Mouse (Mus musculus): Measurements from ENCODE around the gene Dnah3. TPM values are rescaled to one million over a fixed set of nuclear protein-coding genes. Genes with fewer than 3 reads are reported as not detected.

Gene Dnah3
- polyA plus RNA-seq, 1 experiment: 0.01 TPM

- whole genome bisulfite sequencing: 39% methylated on average over 6 of the region's 6 CpGs
These were observed 135.1 kb downstream of the Dnah3 start for GRCm38 (mm10) chr7:119960006-119960405.

DNA sequence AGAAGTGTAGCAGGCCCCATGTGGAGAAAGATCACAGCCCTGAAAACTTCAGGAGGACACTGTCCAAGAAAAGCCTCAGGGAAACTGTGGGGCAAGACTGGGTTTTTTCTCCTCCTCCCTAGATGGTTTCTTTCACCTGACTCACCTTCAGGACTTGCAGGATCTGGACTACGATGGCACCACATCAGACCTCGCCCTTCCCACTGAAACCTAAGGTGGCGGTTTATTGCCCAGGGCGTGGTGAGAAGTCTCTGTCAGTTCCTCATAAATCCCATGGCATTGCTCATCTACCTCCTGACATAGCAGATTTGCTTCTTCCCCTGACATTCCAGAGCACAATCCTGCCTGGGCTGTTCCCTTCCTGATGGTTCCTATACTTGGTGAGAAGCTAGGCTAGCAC lies 135.6 kb downstream of the Dnah3 start:
- DNase-seq (ENCODE audit: low read depth, low spot score): peak; percentile 43
- WGBS: 31% methylated on average over 4 of the region's 4 CpGs

More at GRCm38 (mm10) chr7:119960006-119960405, 135.1 kb downstream of the Dnah3 start:
- no peak for DNase-seq (ENCODE audit: low read depth, low spot score)

GRCm38 (mm10) chr7:119959091-119959490 lies 136.0 kb downstream of the Dnah3 start:
- 64% methylated on average over 4 of the region's 4 CpGs for WGBS
- no peak for DNase-seq (ENCODE audit: low read depth, low spot score)

- no peak for DNase-seq (ENCODE audit: low read depth, low spot score)
These were observed 137.7 kb downstream of the Dnah3 start for GRCm38 (mm10) chr7:119957421-119957820.

- 27% methylated on average over 1 of the region's 1 CpGs for WGBS
- DNase-seq (ENCODE audit: low read depth, low spot score): no peak
These were observed 141.0 kb downstream of the Dnah3 start for GRCm38 (mm10) chr7:119954047-119954446.

GRCm38 (mm10) chr7:119941569-119941968 lies 153.5 kb downstream of the Dnah3 start:
- 31% methylated on average over 2 of the region's 2 CpGs for WGBS

DNA sequence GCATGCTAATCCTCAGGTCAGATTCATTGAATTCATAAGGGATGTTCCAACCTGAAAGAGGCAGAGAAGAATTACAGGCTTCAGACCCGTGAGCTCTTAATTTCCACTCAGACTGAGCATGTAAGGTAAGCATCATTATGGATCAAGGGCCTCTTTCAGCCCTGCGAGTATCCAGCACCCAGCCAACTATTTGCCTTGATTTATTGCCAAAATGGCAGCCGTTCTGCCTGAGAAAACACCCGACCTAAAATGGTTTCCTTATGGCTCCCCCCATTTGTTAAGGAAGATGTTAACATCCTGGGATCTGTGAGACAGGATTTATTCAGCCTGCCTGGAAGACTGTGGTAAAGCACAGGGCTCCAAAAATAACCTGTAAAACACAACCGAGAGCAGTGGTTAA lies 158.0 kb downstream of the Dnah3 start:
- 55% methylated on average over 5 of the region's 5 CpGs for WGBS
- no peak for DNase-seq (ENCODE audit: low read depth, low spot score)

More at GRCm38 (mm10) chr7:119941569-119941968, 153.5 kb downstream of the Dnah3 start:
- DNase-seq (ENCODE audit: low read depth, low spot score): no peak

DNA sequence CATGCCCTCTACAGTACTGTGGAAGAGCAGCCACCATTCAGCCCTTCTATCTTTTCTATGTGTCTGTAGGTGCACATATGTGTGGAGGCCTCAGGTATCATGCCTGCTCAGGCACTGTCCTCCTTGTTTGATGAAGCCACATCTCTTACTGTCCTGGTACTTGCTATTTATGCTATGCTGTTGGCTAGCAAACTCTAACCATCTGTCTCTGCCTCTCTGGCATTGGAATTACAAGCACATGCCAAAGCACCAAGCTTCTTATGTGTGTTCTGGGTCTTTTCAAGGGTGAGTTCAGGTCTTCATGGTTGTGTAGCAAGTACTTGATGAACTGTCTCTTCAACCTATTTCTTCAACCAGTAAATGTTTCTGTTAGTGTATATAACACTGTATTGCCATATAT lies 158.8 kb downstream of the Dnah3 start:
- DNase-seq (ENCODE audit: low read depth, low spot score): no peak

GRCm38 (mm10) chr7:119928783-119929440 lies 166.2 kb downstream of the Dnah3 start:
- 52% methylated on average over 2 of the region's 2 CpGs for WGBS
- no peak for DNase-seq (ENCODE audit: low read depth, low spot score)

GRCm38 (mm10) chr7:119921054-119921453 lies 174.0 kb downstream of the Dnah3 start:
- DNase-seq (ENCODE audit: low read depth, low spot score): no peak
- WGBS: 49% methylated on average over 4 of the region's 4 CpGs

DNA sequence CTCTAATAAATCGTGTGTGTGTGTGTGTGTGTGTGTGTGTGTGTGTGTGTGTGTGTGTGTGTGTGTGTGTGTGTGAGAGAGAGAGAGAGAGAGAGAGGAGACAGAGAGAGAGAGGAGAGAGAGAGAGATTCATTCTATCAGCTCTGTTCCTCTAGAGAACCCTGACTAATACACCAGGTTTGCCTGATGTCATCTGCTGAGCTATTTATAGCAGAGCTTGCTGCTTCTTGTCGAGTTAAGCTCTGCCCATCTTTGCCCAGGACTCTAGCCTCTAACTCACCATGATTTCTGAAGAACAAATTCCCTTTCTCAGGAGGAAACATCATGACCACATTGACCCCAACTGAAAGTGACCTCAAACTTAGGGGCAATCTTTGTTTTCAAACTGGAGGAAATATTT lies 174.6 kb downstream of the Dnah3 start:
- 35% methylated on average over 2 of the region's 2 CpGs for WGBS
- no peak for DNase-seq (ENCODE audit: low read depth, low spot score)

DNA sequence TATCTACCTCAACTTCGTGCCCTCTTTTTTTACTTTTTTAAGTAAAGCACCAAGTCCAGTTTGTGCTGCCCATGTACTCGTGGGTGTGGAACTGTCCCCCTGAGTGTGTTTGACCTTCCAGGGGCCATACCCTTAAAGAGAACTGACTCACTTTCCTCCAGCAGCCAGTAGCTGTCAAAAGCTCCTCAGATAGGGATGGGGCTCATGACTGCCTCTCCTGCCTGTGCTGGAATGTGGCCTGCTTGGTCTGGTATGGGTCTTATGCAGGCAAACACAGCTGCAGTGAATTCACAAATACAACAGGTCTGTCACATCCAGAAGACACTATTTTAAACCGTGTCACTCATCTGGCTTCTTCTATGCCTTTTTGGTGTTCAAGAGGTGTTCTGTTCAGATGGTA lies 183.4 kb downstream of the Dnah3 start:
- 73% methylated on average over 3 of the region's 3 CpGs for WGBS
- DNase-seq (ENCODE audit: low read depth, low spot score): no peak

- no peak for DNase-seq (ENCODE audit: low read depth, low spot score)
- WGBS: 91% methylated on average over 3 of the region's 3 CpGs
These were observed 188.4 kb downstream of the Dnah3 start for GRCm38 (mm10) chr7:119906523-119907215.

DNA sequence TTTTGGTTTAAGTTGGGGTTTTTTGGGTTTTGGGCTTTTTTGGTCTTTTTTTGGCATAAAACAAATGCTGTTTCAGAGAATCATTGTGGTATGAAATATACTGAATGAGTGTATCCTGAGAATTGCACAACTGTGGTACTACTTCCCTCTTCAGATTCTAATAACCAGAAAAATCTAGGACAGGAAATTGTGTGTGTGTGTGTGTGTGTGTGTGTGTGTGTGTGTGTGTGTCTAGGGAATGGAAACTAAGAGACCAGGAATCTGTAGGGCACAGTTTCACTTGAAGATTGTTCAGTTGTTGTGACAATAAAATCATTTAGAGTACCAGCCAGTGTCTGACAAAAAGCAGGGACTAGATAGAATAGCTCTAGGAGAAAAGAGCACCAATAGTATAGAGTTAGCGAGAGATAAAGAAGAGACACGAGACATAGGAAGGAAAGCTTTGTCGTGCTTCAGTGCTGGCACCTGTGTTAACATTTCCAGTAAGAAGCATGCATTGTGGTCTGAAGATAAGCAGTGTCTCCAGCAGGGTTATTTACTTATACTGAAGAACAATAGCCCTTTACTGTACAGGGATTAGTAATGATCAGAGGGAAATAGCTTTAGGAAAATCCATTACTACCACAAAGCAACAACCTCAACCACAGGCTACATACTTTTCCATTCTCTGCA lies 195.6 kb downstream of the Dnah3 start:
- 47% methylated on average over 3 of the region's 3 CpGs for WGBS
- no peak for DNase-seq (ENCODE audit: low read depth, low spot score)

- DNase-seq (ENCODE audit: low read depth, low spot score): no peak
- 70% methylated on average over 1 of the region's 1 CpGs for WGBS
These were observed 196.7 kb downstream of the Dnah3 start for GRCm38 (mm10) chr7:119898247-119898856.

DNA sequence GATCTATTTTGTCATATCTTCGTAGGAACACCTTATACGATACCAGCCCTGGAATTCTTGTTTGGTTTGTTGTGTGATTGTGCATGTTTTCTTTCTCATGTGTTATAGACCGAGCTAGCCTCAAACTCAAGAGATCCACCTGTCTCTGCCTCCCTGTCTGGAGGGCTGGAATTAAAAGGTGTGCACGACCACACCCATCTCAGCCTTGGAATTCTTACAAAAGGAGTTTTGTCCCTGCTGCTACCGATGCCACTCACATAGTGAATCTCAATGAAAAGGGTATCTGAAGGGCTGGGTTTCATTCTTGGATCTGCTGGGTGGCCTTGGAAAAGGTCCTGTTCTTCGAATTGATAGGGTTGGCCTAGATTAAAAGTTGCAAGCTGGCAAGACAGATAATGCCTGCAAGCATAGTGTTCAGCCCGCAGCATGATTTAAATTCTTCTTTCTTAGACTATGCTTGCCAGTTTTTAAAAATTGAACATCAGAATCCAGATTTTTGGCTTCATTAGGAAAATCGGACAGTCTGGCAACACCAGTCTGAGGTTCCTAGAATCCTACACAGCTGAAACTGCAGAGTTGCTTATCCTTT lies 197.5 kb downstream of the Dnah3 start:
- no peak for DNase-seq (ENCODE audit: low read depth, low spot score)
- WGBS: 88% methylated on average over 8 of the region's 8 CpGs

DNA sequence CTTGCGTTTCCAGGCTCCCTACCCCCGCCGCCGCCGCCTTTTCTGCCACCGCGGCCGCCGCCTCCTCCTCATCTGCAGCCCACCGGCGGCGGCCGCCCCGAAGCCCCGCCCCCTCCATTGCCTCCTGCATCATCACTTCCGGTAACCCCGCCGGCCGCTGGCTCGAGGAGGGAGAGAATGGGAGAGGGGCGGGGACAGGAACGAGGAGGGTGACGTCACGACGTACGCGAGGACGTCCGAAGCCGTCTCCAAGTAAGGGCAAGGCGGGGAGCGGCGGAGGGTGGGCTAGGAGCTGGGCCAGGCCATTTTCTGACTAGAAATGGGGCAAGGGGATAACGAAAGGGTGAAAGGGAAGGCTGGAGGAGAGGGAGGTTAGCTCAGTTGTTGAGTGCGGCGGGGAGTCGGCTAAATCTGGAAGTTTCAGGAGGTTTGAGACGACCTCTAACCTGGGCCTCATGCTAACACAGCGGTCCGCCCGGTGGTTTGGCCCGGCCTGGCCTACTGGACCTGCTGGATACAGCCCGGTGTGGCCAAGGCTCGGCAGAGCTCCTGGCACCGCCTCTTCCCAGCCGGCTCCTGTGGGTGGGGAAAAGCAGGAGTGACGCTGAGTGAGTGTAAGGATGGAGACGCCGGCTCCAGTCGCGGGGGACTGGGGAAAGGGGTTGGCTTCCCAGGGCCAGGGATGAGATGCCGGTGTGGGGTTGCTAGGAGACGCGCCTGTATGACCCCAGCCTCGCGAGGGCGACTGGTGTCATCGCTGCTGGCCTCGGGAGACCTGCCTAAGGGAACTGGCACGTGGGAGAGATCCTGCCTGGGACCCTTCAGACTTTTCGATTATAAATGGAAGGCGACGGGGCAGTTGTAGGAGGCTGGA lies 199.2 kb downstream of the Dnah3 start, which contains the start of the genes Lyrm1 and Dcun1d3:
Gene Lyrm1, plus strand, starts transcription at position 223 of the 874 bp plus-strand sequence.
Gene Dcun1d3, minus strand, starts transcription at position 660 of the 874 bp plus-strand sequence.
- WGBS: under 1% methylated on average over 63 of the region's 63 CpGs
- peak; percentile 87 for DNase-seq (ENCODE audit: low read depth, low spot score)

DNA sequence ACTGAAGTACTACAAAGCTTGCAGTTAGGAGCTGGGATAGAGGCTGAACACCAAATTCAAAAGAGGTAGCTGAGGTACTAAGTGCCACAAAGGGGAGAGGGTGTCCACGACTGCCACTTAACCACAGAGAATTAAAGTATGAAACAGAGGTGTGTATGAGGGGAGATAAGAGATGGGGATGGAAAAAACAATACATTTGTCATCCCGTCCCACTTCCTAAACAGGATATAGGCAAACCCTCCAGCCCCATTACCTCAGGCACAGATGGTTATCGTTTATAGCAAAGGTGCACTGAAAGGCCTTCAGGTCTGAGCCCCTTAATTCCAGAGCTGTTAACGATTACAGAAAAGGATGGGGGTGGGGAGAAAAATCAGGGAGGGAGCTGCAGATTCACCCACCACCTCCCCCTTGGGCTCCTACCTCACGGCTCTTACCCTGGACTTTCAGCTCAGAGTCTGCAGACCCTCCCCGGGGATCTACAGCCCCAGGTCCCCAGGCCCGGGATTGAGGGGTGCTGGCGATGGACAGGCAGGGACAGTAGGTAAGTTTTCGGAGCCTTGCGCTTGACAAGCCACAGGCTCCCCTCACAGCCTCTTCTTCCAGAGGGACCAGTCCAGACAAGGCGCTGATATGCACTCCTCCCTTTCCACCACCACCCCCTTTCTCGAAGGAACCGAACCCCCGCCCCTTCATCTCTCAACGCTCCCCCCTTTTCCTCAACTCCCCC lies 200.1 kb downstream of the Dnah3 start:
- under 1% methylated on average over 15 of the region's 15 CpGs for WGBS
- DNase-seq (ENCODE audit: low read depth, low spot score): no peak
